Mouse (Mus musculus) olfactory bulb, adult 2 months (tissue): ENCODE data around the gene Zfp292. TPM values are rescaled to one million over a fixed set of nuclear protein-coding genes. Genes with fewer than 3 reads are reported as not detected.

Experiments used
- H3K27ac ChIP-seq: fragments of 200-500 bp; 2 replicates; pipeline ENCODE4 v1.5.1; 2012; ENCODE audit warnings: low read depth, low read length; ENCODE audit not compliant: insufficient read depth
- H3K4me1 ChIP-seq: fragments of 200-500 bp; 2 replicates; pipeline ENCODE4 v1.6.1; 2012; ENCODE audit warnings: low read length; ENCODE audit not compliant: control insufficient read depth, insufficient read depth
- H3K4me3 ChIP-seq: fragments of 200-500 bp; 2 replicates; pipeline ENCODE4 v1.5.1; 2012; ENCODE audit warnings: mild to moderate bottlenecking, low read depth, low read length, moderate library complexity; ENCODE audit not compliant: insufficient read depth
- CTCF ChIP-seq: fragments of 200-500 bp; IDR thresholded peaks from 2 replicates; pipeline ENCODE4 v1.5.1; 2012; ENCODE audit warnings: low read depth, mild to moderate bottlenecking, low read length, moderate library complexity; ENCODE audit not compliant: insufficient read depth
- POLR2A ChIP-seq: fragments of 200-500 bp; IDR thresholded peaks from 2 replicates; pipeline ENCODE4 v1.6.1; 2012; ENCODE audit warnings: mild to moderate bottlenecking, low read depth, low read length, moderate library complexity; ENCODE audit not compliant: insufficient read depth
- WGBS: fragments of 180-500 bp; shearing (Covaris S2); methylation state at CpG from one replicate; pipeline ENCODE4 v1.1.7; 2018; 5-methylcytosine and 5-hydroxymethylcytosine counted together
- polyA plus RNA-seq: library from polyadenylated mRNA; stranded (reverse); fragments of >200 nt; gene quantifications from 2 replicates; pipeline ENCODE4 v1.2.4, GENCODE M21; 2012; ENCODE audit warnings: low replicate concordance; ENCODE audit not compliant: missing spikeins, insufficient read depth, insufficient read length

Zfp292 gene
- polyA plus RNA-seq, 1 experiment = not detected

DNA sequence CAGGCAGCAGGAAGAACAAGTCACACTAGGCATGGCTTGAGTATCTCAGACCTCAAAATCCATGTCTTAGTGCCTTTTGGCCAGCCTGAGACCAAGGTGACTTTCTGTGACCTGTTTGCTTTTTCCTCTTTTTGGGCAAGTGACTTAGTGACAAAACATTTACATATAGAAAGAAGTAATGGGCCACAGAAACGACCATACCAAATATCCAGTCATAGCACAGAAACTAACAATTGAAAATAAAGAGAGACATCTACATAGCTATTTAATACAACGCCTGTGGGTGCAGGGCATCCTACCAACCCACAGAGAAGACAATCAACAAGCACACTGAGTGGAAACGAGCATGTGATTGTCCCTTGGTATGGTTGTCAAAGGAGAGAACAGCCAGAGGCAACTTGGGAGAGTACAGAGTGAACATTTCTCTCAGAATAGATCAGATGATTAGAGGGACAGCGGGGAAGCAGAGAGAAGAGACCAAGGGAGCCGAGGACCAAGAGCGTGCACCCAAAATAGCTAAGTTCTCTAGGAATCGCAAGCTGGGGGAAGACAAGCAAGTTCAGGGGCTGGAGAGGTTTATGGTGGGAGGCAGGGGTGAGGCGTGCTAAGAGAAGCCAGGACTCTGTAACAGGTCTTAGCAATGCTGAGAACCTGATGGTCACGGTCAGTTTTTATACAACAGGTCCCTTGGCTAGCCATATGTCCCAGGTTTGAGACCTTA lies 3.0 kb upstream of the Zfp292 start:
- TF ChIP-seq POLR2A = no peak
- TF ChIP-seq CTCF = no peak
- H3K4me3 ChIP-seq = no peak overlapping the region
- 59% methylated on average over 9 of the region's 9 CpGs for WGBS

GRCm38 (mm10) chr4:34883366-34884029 lies 738 bp upstream of the Zfp292 start:
- H3K4me1 ChIP-seq = peaks cover 10% of the 10 kb centered on the region
- no peak for TF ChIP-seq POLR2A
- TF ChIP-seq CTCF = no peak
- WGBS = 9% methylated on average over 16 of the region's 16 CpGs
- peak overlapping the region; percentile 97; the same call in 1 of the 2 replicates for H3K27ac ChIP-seq
- H3K4me3 ChIP-seq = peak overlapping the region; percentile 93; the same call in 1 of the 2 replicates

More for the DNA sequence above, 3.0 kb upstream of the Zfp292 start:
- no peak overlapping the region for H3K27ac ChIP-seq
- H3K4me1 ChIP-seq = peaks cover 8% of the 10 kb centered on the region

DNA sequence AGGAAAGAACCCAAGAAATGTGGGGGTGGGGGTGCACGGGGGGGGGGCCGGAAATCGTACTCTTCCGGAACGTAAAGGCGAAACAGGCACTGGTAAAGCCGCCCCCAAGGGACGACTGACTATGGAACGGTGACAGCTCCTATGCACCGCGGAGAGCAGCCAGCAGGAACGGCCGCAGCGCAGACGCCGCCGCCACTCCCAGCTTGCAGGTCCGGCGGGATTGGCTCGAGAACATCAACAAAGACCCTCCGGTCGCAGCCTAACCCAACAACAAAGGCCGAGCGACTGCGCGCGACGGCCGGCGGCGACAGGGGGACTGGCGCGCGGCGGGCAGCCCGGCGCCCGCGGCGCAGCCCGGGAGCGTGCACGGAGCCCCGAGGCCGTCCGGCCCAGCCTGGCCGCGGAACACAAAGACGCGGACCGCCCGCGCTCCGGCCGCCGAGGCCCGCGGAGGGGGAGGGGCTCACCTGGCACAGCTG lies 430 bp downstream of the Zfp292 start:
- TF ChIP-seq CTCF (no peak), POLR2A (no peak)
- Histone ChIP-seq H3K4me3 (peak overlapping the region; percentile 93), H3K27ac (peak overlapping the region; percentile 97), H3K4me1 (peaks cover 10% of the 10 kb centered on the region)
- under 1% methylated on average over 55 of the region's 58 CpGs for WGBS

DNA sequence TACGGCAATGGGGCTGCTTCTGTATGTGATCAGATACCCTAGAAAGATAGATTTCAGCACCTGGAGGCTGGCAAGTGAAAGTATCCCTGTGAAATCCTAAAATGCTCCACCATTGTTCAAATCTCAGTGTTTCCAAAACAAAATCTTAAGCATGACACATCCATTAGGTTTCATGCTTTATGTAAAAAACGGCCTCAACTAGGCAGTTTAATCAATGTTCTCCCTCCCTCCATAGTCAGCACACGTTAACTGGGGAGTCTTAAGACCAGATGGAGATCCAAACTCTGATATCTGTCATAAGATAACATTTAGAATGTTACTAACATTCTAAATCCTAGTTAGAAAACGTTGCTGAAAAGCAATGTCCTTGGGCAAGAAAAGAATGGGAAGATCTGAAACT lies 909 bp downstream of the Zfp292 start:
- Histone ChIP-seq H3K27ac (no peak overlapping the region), H3K4me3 (no peak overlapping the region), H3K4me1 (peaks cover 10% of the 10 kb centered on the region)
- WGBS = 2% methylated on average over 4 of the region's 4 CpGs
- TF ChIP-seq POLR2A (no peak), CTCF (no peak)

DNA sequence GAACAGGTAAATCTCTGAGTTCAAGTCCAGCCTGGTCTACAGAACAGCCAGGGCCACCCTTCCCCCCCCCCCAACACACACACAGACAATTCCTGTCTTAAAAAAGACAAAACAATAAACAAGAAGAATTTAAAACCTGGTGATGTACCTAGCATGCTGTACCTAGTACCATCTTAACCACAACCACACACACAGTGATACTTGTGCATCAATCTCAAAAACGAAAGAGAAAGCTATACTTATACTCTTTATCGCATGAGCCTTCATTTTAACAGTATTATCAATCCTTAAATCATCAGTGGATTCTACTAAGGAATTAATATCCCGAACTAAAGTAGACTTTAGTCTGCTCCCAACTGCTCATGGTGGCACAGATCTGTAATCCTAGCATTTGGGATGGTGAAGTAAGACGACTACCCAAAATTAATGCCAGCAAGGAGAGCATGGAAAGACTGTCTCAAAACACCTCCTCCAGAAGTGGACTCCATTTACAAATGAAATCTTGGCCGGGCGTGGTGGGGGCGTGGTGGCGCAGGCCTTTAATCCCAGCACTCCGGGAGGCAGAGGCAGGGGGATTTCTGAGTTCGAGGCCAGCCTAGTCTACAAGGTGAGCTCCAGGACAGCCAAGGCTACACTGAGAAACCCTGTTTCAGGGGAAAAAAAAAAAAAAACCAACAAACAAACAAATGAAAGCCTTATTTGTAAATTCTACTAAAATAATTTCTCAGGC lies 1.7 kb downstream of the Zfp292 start:
- H3K4me3 ChIP-seq = 0 out of 2 replicates have a peak overlapping the region, but pooled peaks have one; percentile 14

DNA sequence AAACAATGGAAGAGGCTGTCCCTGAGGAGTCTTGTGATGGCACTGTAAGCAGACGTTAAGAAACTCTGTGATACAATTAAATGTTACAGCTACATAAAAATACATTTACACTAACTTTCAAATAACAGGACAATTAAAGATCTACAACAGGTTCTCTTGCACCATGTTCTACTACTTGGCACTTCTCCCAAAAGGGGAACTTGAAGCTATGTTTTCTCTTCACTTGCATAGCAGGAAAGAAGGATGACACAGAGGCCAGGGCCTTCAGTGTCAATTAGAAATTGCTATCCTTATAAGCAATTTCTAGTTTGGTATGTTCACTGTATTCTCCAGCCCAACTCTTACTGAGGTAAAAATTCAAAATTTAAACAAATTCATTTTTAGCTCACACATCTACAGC lies 8.5 kb downstream of the Zfp292 start:
- WGBS = 5% methylated on average over 1 of the region's 1 CpGs
- TF ChIP-seq CTCF (no peak), POLR2A (no peak)

More for the DNA sequence above, 1.7 kb downstream of the Zfp292 start:
- TF ChIP-seq POLR2A = no peak
- TF ChIP-seq CTCF = no peak
- 77% methylated on average over 10 of the region's 10 CpGs for WGBS
- Histone ChIP-seq H3K4me1 (peaks cover 7% of the 10 kb centered on the region), H3K27ac (no peak overlapping the region)

GRCm38 (mm10) chr4:34872896-34873495 lies 9.8 kb downstream of the Zfp292 start:
- Histone ChIP-seq H3K4me3 (no peak overlapping the region), H3K4me1 (peaks cover 7% of the 10 kb centered on the region), H3K27ac (no peak overlapping the region)
- WGBS = 77% methylated on average over 4 of the region's 4 CpGs
- TF ChIP-seq POLR2A = no peak
- TF ChIP-seq CTCF = no peak

More for the DNA sequence above, 8.5 kb downstream of the Zfp292 start:
- peaks cover 7% of the 10 kb centered on the region for H3K4me1 ChIP-seq
- no peak overlapping the region for H3K4me3 ChIP-seq
- H3K27ac ChIP-seq = no peak overlapping the region

GRCm38 (mm10) chr4:34869813-34870212 lies 12.9 kb downstream of the Zfp292 start:
- Histone ChIP-seq H3K4me3 (no peak overlapping the region), H3K4me1 (peaks cover 7% of the 10 kb centered on the region), H3K27ac (no peak overlapping the region)
- no peak for TF ChIP-seq POLR2A
- no peak for TF ChIP-seq CTCF
- 75% methylated on average over 3 of the region's 3 CpGs for WGBS

GRCm38 (mm10) chr4:34861438-34861837 lies 21.3 kb downstream of the Zfp292 start:
- no peak overlapping the region for H3K27ac ChIP-seq
- TF ChIP-seq CTCF (no peak), POLR2A (no peak)
- 81% methylated on average over 3 of the region's 3 CpGs for WGBS
- H3K4me1 ChIP-seq = peaks cover 7% of the 10 kb centered on the region
- H3K4me3 ChIP-seq = no peak overlapping the region
